Mouse (Mus musculus): Measurements from ENCODE around the gene Zfhx2. TPM values are rescaled to one million over a fixed set of nuclear protein-coding genes. Genes with fewer than 3 reads are reported as not detected.

Gene Zfhx2
- polyA plus RNA-seq, 1 experiment, result 34.9 TPM

- no peak for DNase-seq (ENCODE audit: low read depth)
- TF ChIP-seq POLR2A (IDR thresholded peaks at IDR 0.05; ENCODE audit: borderline replicate concordance, extremely low read depth, insufficient read depth, insufficient read length, poor library complexity, severe bottlenecking), result no peak
- no peak for TF ChIP-seq CTCF (IDR thresholded peaks at IDR 0.05; ENCODE audit: borderline replicate concordance, extremely low read depth, insufficient read depth, insufficient read length)
These were observed 787 bp downstream of the Zfhx2 start for GRCm38 (mm10) chr14:55091209-55091865.

GRCm38 (mm10) chr14:55089199-55089947, 2.8 kb downstream of the Zfhx2 start:
- TF ChIP-seq CTCF (IDR thresholded peaks at IDR 0.05; ENCODE audit: borderline replicate concordance, extremely low read depth, insufficient read depth, insufficient read length) (no peak), POLR2A (IDR thresholded peaks at IDR 0.05; ENCODE audit: borderline replicate concordance, extremely low read depth, insufficient read depth, insufficient read length, poor library complexity, severe bottlenecking) (no peak)
- peak; percentile 72 for DNase-seq (ENCODE audit: low read depth)

- DNase-seq (ENCODE audit: low read depth), result no peak
- TF ChIP-seq CTCF (IDR thresholded peaks at IDR 0.05; ENCODE audit: borderline replicate concordance, extremely low read depth, insufficient read depth, insufficient read length) (no peak), POLR2A (IDR thresholded peaks at IDR 0.05; ENCODE audit: borderline replicate concordance, extremely low read depth, insufficient read depth, insufficient read length, poor library complexity, severe bottlenecking) (no peak)
These were observed 6.1 kb downstream of the Zfhx2 start for GRCm38 (mm10) chr14:55086009-55086514.

- TF ChIP-seq POLR2A (IDR thresholded peaks at IDR 0.05; ENCODE audit: borderline replicate concordance, extremely low read depth, insufficient read depth, insufficient read length, poor library complexity, severe bottlenecking) (no peak), CTCF (IDR thresholded peaks at IDR 0.05; ENCODE audit: borderline replicate concordance, extremely low read depth, insufficient read depth, insufficient read length) (no peak)
- DNase-seq (ENCODE audit: low read depth), result peak; percentile 81
These were observed 6.7 kb downstream of the Zfhx2 start for GRCm38 (mm10) chr14:55085324-55086008.

GRCm38 (mm10) chr14:55083481-55083880, 8.6 kb downstream of the Zfhx2 start:
- DNase-seq (ENCODE audit: low read depth), result no peak
- no peak for TF ChIP-seq CTCF (IDR thresholded peaks at IDR 0.05; ENCODE audit: borderline replicate concordance, extremely low read depth, insufficient read depth, insufficient read length)
- no peak for TF ChIP-seq POLR2A (IDR thresholded peaks at IDR 0.05; ENCODE audit: borderline replicate concordance, extremely low read depth, insufficient read depth, insufficient read length, poor library complexity, severe bottlenecking)

- TF ChIP-seq POLR2A (IDR thresholded peaks at IDR 0.05; ENCODE audit: borderline replicate concordance, extremely low read depth, insufficient read depth, insufficient read length, poor library complexity, severe bottlenecking) (no peak), CTCF (IDR thresholded peaks at IDR 0.05; ENCODE audit: borderline replicate concordance, extremely low read depth, insufficient read depth, insufficient read length) (no peak)
- DNase-seq (ENCODE audit: low read depth), result no peak
These were observed 11.0 kb downstream of the Zfhx2 start for GRCm38 (mm10) chr14:55081105-55081504.

- TF ChIP-seq CTCF (IDR thresholded peaks at IDR 0.05; ENCODE audit: borderline replicate concordance, extremely low read depth, insufficient read depth, insufficient read length) (peak; percentile 94), POLR2A (IDR thresholded peaks at IDR 0.05; ENCODE audit: borderline replicate concordance, extremely low read depth, insufficient read depth, insufficient read length, poor library complexity, severe bottlenecking) (no peak)
- peak; percentile 87 for DNase-seq (ENCODE audit: low read depth)
These were observed 12.7 kb downstream of the Zfhx2 start for GRCm38 (mm10) chr14:55079214-55079970.

GRCm38 (mm10) chr14:55078366-55078989, 13.6 kb downstream of the Zfhx2 start:
- TF ChIP-seq POLR2A (IDR thresholded peaks at IDR 0.05; ENCODE audit: borderline replicate concordance, extremely low read depth, insufficient read depth, insufficient read length, poor library complexity, severe bottlenecking) (no peak), CTCF (IDR thresholded peaks at IDR 0.05; ENCODE audit: borderline replicate concordance, extremely low read depth, insufficient read depth, insufficient read length) (no peak)
- DNase-seq (ENCODE audit: low read depth), result peak; percentile 82

- DNase-seq (ENCODE audit: low read depth), result peak; percentile 92
- TF ChIP-seq CTCF (IDR thresholded peaks at IDR 0.05; ENCODE audit: borderline replicate concordance, extremely low read depth, insufficient read depth, insufficient read length) (no peak), POLR2A (IDR thresholded peaks at IDR 0.05; ENCODE audit: borderline replicate concordance, extremely low read depth, insufficient read depth, insufficient read length, poor library complexity, severe bottlenecking) (no peak)
These were observed 14.4 kb downstream of the Zfhx2 start for GRCm38 (mm10) chr14:55077481-55078365.
